Mouse (Mus musculus) right cerebral cortex, postnatal 25 days (tissue): Measurements from ENCODE around the gene Fam71b.
"Not testable (repeated sequence)": the region's sequence is repeated elsewhere in the genome, so short reads cannot be mapped to it uniquely, and the experiment has no call there.

Source experiments
- DNase-seq: peaks from one replicate; pipeline ENCODE4 v3.0.0; 2022

Fam71b gene

GRCm38 (mm10) chr11:46386556-46386955, 9.8 kb upstream of the Fam71b start:
- no peak for DNase-seq

GRCm38 (mm10) chr11:46387061-46387460, 9.3 kb upstream of the Fam71b start:
- no peak for DNase-seq

GRCm38 (mm10) chr11:46388438-46388837, 7.9 kb upstream of the Fam71b start:
- DNase-seq = no peak

- no peak for DNase-seq
These were observed 6.8 kb upstream of the Fam71b start, which contains the start of gene Itk for GRCm38 (mm10) chr11:46389336-46390117. Gene Itk, minus strand, starts transcription at chr11:46389515.

GRCm38 (mm10) chr11:46390621-46391020, 5.7 kb upstream of the Fam71b start:
- no peak for DNase-seq

- DNase-seq = no peak
These were observed 3.5 kb upstream of the Fam71b start for GRCm38 (mm10) chr11:46392890-46393289.

GRCm38 (mm10) chr11:46393413-46393812, 2.9 kb upstream of the Fam71b start:
- DNase-seq = no peak

- no peak for DNase-seq
These were observed 1.3 kb upstream of the Fam71b start for GRCm38 (mm10) chr11:46395088-46395487.

GRCm38 (mm10) chr11:46395698-46396097, 661 bp upstream of the Fam71b start:
- no peak for DNase-seq

GRCm38 (mm10) chr11:46396860-46397179, 461 bp downstream of the Fam71b start:
- DNase-seq = no peak

GRCm38 (mm10) chr11:46397900-46398299, 1.5 kb downstream of the Fam71b start:
- no peak for DNase-seq

GRCm38 (mm10) chr11:46398473-46398872, 2.1 kb downstream of the Fam71b start:
- no peak for DNase-seq

- DNase-seq = no peak
These were observed 2.6 kb downstream of the Fam71b start for GRCm38 (mm10) chr11:46398933-46399383.

GRCm38 (mm10) chr11:46401555-46401954, 5.2 kb downstream of the Fam71b start:
- no peak for DNase-seq

GRCm38 (mm10) chr11:46404986-46405385, 8.6 kb downstream of the Fam71b start:
- no peak for DNase-seq

GRCm38 (mm10) chr11:46406721-46407120, 10.4 kb downstream of the Fam71b start:
- no peak for DNase-seq

- no peak for DNase-seq
These were observed 13.7 kb downstream of the Fam71b start for GRCm38 (mm10) chr11:46410018-46410563.

- no peak for DNase-seq
These were observed 22.1 kb downstream of the Fam71b start for GRCm38 (mm10) chr11:46418438-46418837.

- DNase-seq = no peak
These were observed 22.5 kb downstream of the Fam71b start for GRCm38 (mm10) chr11:46418860-46419259.

GRCm38 (mm10) chr11:46421086-46421888, 24.9 kb downstream of the Fam71b start:
- DNase-seq = no peak

- not testable (repeated sequence) for DNase-seq
These were observed 31.8 kb downstream of the Fam71b start for GRCm38 (mm10) chr11:46428131-46428530.

- DNase-seq = no peak
These were observed 33.8 kb downstream of the Fam71b start for GRCm38 (mm10) chr11:46430123-46430522.

GRCm38 (mm10) chr11:46431129-46431528, 34.8 kb downstream of the Fam71b start:
- DNase-seq = peak; percentile 79

- no peak for DNase-seq
These were observed 39.0 kb downstream of the Fam71b start for GRCm38 (mm10) chr11:46435363-46435762.
